Mouse (Mus musculus) heart, adult 9 months (tissue): ENCODE measurements at regions not wholly inside any gene's neighbourhood (a gene's known extent, or its start where the extent isn't known, plus 50 kb on each side); places are given as distances from the start of the nearest gene placed in this dataset.
A peak's percentile ranks its signal among the peaks of the same experiment; 100 is the strongest.
"Not testable (repeated sequence)": the region's sequence is repeated elsewhere in the genome, so short reads cannot be mapped to it uniquely, and the experiment has no call there.

Experiments
- DNase-seq, 2 experiments: peaks; one replicate each; pipeline ENCODE4 v3.0.0; 2022; ENCODE audit warnings: low spot score in 2 of 2

- no peak for DNase-seq
Measured at GRCm38 (mm10) chr3:5806947-5807575, 56.5 kb downstream of the Gm8797 start.

- no peak for DNase-seq
Measured at GRCm38 (mm10) chr3:5811071-5811590, 60.5 kb downstream of the Gm8797 start.

DNA sequence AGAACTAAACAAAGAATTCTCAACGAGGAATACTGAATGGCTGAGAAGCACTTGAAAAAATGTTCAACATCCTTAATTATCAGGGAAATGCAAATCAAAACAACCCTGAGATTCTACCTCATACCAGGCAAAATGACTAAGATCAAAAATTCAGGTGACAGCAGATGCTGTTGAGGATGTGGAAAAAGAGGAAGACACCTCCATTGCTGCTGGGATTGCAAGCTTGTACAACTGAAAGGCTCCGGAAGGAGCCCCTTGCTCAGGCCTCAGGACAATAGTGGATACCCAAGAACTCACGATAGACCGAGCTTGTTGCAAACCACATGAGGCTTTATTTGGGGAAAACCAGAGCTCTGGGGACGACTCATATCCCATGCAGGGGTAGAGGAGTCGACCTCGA, 69.6 kb downstream of the Gm8797 start:
- not testable (repeated sequence) for DNase-seq

DNA sequence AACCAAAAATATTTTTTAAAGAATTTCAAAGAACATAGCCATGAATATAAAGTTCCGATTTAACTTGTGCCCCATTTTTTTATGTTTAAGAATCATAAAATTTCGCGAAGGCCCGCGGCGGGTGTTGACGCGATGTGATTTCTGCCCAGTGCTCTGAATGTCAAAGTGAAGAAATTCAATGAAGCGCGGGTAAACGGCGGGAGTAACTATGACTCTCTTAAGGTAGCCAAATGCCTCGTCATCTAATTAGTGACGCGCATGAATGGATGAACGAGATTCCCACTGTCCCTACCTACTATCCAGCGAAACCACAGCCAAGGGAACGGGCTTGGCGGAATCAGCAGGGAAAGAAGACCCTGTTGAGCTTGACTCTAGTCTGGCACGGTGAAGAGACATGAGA, 109.6 kb downstream of the Gm8797 start:
- peak; percentile 100 for DNase-seq

DNA sequence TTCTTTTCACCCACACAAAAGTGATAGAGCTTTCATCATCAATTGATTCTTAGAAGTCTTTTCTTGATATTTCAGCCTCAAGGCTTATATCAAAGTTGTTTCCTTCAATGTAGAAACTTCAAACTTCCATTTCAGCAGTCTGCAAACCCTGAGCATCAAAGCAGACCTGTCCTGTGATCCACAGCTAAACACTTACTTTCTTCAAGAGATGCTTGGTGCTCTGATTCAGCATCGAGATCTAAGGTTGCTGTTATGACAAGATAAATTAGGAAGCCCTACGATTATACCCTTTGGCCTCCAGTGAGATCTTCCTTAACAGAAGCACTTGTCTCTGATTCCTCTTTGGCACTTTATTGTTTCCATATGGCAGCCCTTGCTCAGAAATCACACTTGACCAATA, 119.8 kb downstream of the Gm8797 start:
- no peak for DNase-seq

DNA sequence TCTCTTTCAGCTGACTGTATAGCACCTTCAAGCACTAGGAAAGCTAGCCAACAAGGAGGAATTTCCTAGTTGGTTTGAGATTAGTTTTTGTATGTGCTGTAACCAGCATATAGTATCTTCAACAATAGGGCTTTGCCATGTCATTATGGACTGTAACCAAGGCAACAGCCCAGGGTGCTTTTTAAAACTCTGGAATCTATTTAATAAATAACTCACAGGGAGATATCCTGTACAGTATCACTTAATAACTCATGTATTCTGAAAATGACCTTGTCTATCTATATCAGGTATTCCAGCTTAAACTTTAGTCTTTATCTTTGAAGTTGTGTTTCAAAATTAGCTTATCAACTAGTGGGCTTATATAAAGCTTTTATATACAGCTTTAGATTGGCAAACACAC, 128.5 kb downstream of the Gm8797 start:
- DNase-seq, result no peak

- DNase-seq, result no peak
Measured at GRCm38 (mm10) chr3:5917536-5917935, 166.9 kb downstream of the Gm8797 start.

GRCm38 (mm10) chr3:5950243-5950642, 199.6 kb downstream of the Gm8797 start:
- not testable (repeated sequence) for DNase-seq

DNA sequence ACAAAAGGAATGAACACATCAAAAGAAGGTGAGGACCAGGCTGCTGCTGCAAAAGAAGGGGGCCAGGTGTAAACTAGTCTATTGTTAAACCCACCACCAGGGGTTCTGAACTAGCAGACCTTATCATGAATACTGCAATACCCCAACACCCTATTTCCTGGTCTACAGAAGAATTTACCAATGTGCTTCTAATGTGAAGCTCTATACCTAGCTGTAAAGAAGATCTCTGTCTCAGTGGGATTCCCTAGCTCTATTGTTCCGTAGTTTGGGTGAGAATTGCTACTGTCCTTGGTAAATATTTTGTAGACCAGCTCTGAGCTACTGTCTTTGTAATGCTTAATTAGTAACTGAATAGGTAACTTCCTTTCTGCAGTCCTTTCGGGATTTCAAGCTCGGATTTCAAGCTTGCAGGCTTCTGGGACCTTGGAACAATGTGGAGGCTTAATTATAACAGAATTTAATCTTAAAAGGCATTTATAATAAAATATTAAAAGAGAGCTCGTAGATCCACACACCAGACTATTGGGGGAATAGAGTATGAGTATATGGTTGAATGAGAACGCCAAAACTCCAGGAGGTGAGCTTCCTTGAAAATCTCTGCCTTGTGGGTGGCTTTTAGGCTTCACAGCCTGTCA, 238.5 kb downstream of the Gm8797 start:
- not testable (repeated sequence) for DNase-seq

DNA sequence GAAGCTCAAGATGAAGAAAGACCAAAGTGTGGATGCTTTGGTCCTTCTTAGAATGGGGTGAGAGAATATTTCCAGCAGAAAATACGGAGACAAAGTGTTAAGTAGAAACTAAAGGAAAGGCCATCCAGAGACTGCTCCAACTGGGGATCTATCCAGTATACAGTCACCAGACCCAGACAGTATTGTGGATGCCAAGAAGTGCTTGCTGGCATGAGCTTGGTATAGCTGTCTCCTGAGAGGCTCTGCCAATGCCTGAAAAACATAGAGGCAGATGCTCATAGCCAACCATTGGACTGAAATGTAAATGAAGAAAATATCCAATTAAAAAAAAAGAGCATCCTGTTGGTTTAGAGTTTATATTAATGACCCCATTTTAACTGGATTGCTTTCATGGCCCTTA, 253.8 kb downstream of the Gm8797 start:
- DNase-seq, result no peak

DNA sequence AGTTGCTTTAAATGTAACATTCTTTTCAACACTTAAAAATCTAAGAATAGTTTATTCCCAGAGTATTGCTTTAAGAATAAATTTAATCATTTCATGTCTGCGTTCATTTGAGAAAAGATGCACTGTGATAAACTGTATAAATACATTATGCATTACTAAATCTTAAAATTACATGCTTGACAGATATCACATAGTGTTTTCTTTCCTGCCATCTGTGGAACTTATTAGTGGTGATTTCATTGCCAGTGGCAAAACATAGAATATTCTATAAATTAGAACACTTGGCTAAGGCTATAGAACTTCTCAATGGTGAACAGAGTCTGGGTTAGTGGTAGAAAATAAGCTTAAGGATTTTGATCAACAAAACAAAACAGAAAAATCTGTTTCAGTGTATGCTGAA, 268.1 kb downstream of the Gm8797 start:
- no peak for DNase-seq

DNA sequence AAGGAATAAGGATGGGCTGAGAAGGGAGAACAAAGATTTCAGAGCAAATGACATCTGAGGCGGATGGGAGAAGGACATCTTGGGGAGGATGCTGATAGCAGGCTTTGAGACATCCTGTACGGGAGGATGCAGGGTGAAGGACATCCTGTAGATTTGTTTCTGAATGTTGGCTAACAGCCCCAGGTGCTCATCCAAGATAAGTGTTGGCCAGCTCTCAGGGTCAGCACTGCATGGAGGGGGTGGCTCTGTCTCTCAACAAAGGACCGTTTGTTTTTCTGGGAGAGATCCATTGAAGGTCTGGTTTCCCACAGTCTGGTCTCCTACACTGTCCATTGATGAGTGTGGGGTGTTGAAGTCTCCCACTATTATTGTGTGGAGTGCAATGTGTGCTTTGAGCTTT, 290.7 kb downstream of the Gm8797 start:
- not testable (repeated sequence) for DNase-seq

DNA sequence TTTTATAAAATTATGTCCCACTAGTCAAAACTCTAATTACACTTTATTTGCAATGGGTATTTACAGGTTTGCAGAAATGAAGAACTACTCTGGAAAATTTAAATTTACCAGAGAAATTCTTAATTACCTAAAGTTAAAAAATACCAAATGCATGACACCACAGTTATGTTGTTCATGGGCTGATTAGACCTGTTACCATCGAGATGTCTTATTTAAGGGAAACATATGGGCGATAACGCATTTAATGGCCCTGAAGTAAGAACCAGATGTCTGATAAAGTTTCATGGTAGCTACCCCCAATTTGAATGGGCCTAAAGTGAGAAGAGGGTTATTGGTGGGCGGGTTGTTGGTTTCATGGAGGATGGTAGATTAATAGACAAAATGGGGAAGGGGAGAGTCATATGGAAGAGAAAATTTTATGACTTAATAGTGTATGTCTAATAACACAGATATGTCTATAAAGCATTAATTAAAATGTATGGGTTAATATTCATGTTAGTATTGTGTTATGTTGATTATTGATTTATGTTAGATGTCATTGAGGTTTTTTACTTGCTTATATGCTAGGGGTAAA, 299.0 kb downstream of the Gm8797 start:
- DNase-seq, result no peak

DNA sequence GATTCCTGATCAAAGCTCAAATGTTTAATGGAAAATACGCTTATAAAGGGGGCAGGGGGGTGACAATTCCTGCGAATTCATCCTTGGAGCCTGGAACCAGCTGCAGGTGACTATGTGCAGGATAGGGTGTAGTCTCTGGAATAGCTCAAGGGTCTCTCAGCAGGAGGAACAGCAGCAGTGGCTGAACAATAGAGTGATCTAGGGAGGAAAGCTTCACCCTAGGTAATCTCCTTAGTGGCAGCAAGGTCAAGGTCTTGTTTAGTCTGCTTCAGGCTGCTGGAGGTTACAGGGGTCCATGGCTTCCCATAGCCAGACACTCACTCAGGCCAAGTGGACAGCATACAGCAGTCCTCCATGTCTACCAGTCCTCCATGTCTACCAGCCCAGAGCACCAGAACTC, 301.3 kb downstream of the Gm8797 start:
- no peak for DNase-seq

- no peak for DNase-seq
Measured at GRCm38 (mm10) chr3:6083855-6084254, 333.2 kb downstream of the Gm8797 start.

- no peak for DNase-seq
Measured at GRCm38 (mm10) chr3:6087267-6087666, 336.7 kb downstream of the Gm8797 start.

DNA sequence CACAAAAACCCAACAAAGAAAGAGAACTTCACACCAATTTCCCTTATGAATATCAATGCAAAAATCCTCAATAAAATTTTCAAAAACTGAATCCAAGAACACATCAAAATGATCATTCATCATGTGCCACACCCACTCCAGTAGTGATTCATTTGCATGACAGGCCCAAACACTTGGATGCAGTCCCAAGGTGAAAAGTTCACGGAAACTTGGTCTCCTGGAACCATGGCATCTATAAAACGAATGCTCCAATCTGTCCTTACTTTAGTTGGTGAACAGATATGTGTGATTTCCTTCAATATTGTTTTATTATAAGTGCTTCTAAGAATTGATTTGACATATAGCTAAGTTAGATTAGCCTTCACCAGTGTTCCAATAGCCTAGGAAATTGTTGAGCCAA, 343.3 kb downstream of the Gm8797 start:
- DNase-seq, result no peak

- DNase-seq, result not testable (repeated sequence)
Measured at GRCm38 (mm10) chr3:6094410-6094809, 343.8 kb downstream of the Gm8797 start.

DNA sequence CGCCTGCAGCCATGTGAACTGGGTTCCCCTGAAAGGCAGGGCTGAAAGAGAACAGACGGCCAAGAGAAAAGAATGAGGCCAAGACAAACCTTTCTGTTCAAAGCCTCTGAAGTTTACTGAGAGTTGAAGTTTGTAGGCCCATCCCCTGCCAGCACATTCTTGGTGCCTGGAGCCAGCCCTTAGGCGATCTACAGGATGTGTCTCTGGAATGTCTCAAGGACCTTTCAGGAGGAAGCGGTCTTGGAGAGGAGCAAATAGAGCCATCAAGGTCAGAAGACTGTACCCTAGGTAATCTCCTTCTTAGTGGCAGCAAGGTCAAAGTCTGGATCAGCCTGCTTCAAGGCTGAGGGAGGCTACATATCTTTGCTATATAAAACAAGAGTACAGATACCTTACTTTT, 350.3 kb downstream of the Gm8797 start:
- DNase-seq, result no peak

DNA sequence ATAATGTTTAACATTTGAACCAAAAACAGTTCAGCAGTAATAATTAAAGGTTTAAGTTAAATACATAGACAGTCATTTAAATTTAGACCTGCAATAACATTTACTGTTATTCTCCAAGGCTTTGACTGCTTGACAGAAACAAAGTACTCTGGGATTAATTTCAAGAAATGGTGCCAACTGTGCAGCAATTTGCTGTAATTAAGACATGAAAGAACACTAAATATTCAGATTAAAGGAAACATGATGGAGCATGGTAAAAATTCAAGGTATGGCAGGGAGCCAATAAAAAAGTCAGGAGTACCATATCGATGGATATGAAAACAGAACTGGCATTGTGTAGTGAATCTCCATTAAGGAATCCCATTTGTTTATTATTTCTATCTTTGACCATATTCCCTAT, 352.3 kb downstream of the Gm8797 start:
- DNase-seq, result no peak

- no peak for DNase-seq
Measured at GRCm38 (mm10) chr3:6106659-6107058, 356.1 kb downstream of the Gm8797 start.

- DNase-seq, result no peak
Measured at GRCm38 (mm10) chr3:6107377-6108155, 357.0 kb downstream of the Gm8797 start.
